Mouse (Mus musculus) heart, embryonic 10.5 days (tissue): ENCODE measurements around the gene Lhfpl2. TPM values are rescaled to one million over a fixed set of nuclear protein-coding genes. Genes with fewer than 3 reads are reported as not detected.
A peak's percentile ranks its signal among the peaks of the same experiment; 100 is the strongest.

Source experiments
- DNase-seq: peaks from one replicate; pipeline ENCODE4 v3.0.0-alpha.2; 2017; ENCODE audit warnings: low spot score
- H3K27ac ChIP-seq: fragments of 300-500 bp; sonication (generic); 2 replicates; pipeline ENCODE4 v1.5.1; 2016; ENCODE audit warnings: mild to moderate bottlenecking
- H3K27me3 ChIP-seq: fragments of 300-500 bp; sonication (generic); 2 replicates; pipeline ENCODE4 v1.6.1; 2016; ENCODE audit warnings: mild to moderate bottlenecking; ENCODE audit not compliant: poor library complexity, insufficient read depth, severe bottlenecking
- H3K36me3 ChIP-seq: fragments of 300-500 bp; sonication (generic); 2 replicates; pipeline ENCODE4 v1.6.1; 2016; ENCODE audit warnings: mild to moderate bottlenecking, moderate library complexity
- H3K4me1 ChIP-seq: fragments of 300-500 bp; sonication (generic); 2 replicates; pipeline ENCODE4 v1.6.1; 2016; ENCODE audit warnings: mild to moderate bottlenecking
- H3K4me3 ChIP-seq: fragments of 300-500 bp; sonication (generic); 2 replicates; pipeline ENCODE4 v1.5.1; 2016; ENCODE audit warnings: mild to moderate bottlenecking, moderate library complexity
- H3K9me3 ChIP-seq: fragments of 300-500 bp; sonication (generic); 2 replicates; pipeline ENCODE4 v1.6.1; 2016; ENCODE audit warnings: mild to moderate bottlenecking, moderate library complexity
- WGBS: fragments of 180-500 bp; shearing (Covaris S2); methylation state at CpG from one replicate; pipeline ENCODE4 v1.1.7; 2016; 5-methylcytosine and 5-hydroxymethylcytosine counted together
- polyA plus RNA-seq: library from polyadenylated mRNA; unstranded; fragments of >200 nt; fragmentation: Nextera tagmentation; extraction: Ambion mirVana; gene quantifications from 2 replicates; pipeline ENCODE4 v1.2.1, GENCODE M21; 2016

The Lhfpl2 gene
- polyA plus RNA-seq, 1 experiment from 2014 or later, result 33.6 TPM

GRCm38 (mm10) chr13:94115476-94115875 lies 57.9 kb downstream of the Lhfpl2 start:
- no peak overlapping the region for H3K4me3 ChIP-seq
- peaks cover 29% of the 10 kb centered on the region for H3K36me3 ChIP-seq
- DNase-seq, result no peak
- H3K27me3 ChIP-seq, result no peaks in the 10 kb centered on the region
- 56% methylated on average over 4 of the region's 4 CpGs for WGBS
- H3K9me3 ChIP-seq, result no peaks in the 10 kb centered on the region
- H3K27ac ChIP-seq, result no peak overlapping the region
- peaks cover 17% of the 10 kb centered on the region; the same call in 1 of the 2 replicates for H3K4me1 ChIP-seq

DNA sequence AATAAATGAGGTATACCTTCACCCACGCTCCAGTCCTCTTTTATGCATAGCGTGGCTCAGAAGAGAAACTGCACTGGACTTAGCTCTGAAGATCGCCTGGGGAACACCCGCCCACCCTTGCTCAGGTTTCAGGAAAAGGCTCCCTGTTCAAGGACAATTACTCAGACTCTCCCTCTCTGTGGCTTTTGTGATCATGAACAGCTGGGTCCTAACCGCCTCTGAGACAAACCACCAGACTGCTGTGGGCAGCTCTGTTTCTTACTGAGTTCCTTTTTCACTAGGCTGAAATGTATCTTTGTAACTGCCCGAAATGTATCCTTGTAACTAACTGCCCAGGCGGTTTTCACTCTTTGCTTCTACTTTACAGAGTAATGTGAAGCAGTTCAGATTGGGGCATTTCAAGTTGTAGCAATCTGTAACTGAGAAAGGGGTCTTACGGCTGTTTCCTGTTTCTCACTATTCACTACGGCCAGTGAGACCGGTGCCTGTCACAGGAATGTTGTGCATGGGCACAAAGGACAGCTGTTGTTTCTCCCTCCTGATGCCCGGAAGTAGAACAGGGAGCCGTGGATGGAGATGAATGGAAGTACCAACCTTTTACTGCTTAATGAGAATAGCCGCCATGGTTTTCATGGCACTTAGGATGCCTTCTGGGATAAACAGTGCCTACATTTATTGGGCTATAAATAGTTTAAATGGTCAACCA lies 59.3 kb downstream of the Lhfpl2 start:
- H3K4me1 ChIP-seq, result peaks cover 17% of the 10 kb centered on the region; the same call in 1 of the 2 replicates
- 62% methylated on average over 13 of the region's 13 CpGs for WGBS
- no peaks in the 10 kb centered on the region for H3K27me3 ChIP-seq
- DNase-seq, result no peak
- no peak overlapping the region for H3K4me3 ChIP-seq
- H3K36me3 ChIP-seq, result peaks cover 32% of the 10 kb centered on the region
- H3K27ac ChIP-seq, result peak overlapping the region; percentile 70; the same call in 1 of the 2 replicates
- H3K9me3 ChIP-seq, result no peaks in the 10 kb centered on the region

DNA sequence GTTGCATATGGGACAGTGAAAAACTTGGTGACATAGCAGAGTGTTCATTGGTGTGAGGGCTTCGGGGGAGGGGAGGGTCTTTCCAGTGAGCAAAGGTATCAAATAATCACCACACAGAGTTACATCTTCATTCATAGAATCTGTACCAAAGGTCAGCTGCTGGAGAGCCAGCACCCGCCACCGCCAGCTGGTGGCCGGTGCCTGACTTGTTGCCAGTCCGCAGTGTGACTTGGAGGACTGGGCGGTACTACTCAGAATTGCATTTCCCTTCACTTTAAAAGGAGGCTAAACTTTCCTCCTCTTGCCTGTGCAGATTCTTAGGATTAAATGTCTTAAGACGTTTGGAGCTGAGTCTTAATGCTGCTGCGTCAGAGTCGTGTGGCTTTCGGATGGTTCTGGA lies 59.9 kb downstream of the Lhfpl2 start:
- WGBS, result 94% methylated on average over 10 of the region's 10 CpGs
- H3K27ac ChIP-seq, result no peak overlapping the region
- H3K9me3 ChIP-seq, result no peaks in the 10 kb centered on the region
- no peaks in the 10 kb centered on the region for H3K27me3 ChIP-seq
- no peak for DNase-seq
- no peak overlapping the region for H3K4me3 ChIP-seq
- H3K4me1 ChIP-seq, result peaks cover 17% of the 10 kb centered on the region; the same call in 1 of the 2 replicates
- H3K36me3 ChIP-seq, result peaks cover 30% of the 10 kb centered on the region

GRCm38 (mm10) chr13:94118091-94118490 lies 60.5 kb downstream of the Lhfpl2 start:
- DNase-seq, result no peak

GRCm38 (mm10) chr13:94119309-94119708 lies 61.7 kb downstream of the Lhfpl2 start:
- WGBS, result 49% methylated on average over 5 of the region's 5 CpGs
- H3K27ac ChIP-seq, result no peak overlapping the region
- no peak overlapping the region for H3K4me3 ChIP-seq
- peaks cover 36% of the 10 kb centered on the region for H3K36me3 ChIP-seq
- no peak for DNase-seq
- H3K9me3 ChIP-seq, result no peaks in the 10 kb centered on the region
- H3K4me1 ChIP-seq, result peaks cover 17% of the 10 kb centered on the region; the same call in 1 of the 2 replicates
- no peaks in the 10 kb centered on the region for H3K27me3 ChIP-seq

More at GRCm38 (mm10) chr13:94118091-94118490, 60.5 kb downstream of the Lhfpl2 start:
- Histone ChIP-seq H3K9me3 (no peaks in the 10 kb centered on the region), H3K27me3 (no peaks in the 10 kb centered on the region), H3K27ac (no peak overlapping the region), H3K36me3 (peaks cover 32% of the 10 kb centered on the region), H3K4me3 (no peak overlapping the region), H3K4me1 (peaks cover 17% of the 10 kb centered on the region; the same call in 1 of the 2 replicates)
- WGBS, result 100% methylated on average over 1 of the region's 1 CpGs

DNA sequence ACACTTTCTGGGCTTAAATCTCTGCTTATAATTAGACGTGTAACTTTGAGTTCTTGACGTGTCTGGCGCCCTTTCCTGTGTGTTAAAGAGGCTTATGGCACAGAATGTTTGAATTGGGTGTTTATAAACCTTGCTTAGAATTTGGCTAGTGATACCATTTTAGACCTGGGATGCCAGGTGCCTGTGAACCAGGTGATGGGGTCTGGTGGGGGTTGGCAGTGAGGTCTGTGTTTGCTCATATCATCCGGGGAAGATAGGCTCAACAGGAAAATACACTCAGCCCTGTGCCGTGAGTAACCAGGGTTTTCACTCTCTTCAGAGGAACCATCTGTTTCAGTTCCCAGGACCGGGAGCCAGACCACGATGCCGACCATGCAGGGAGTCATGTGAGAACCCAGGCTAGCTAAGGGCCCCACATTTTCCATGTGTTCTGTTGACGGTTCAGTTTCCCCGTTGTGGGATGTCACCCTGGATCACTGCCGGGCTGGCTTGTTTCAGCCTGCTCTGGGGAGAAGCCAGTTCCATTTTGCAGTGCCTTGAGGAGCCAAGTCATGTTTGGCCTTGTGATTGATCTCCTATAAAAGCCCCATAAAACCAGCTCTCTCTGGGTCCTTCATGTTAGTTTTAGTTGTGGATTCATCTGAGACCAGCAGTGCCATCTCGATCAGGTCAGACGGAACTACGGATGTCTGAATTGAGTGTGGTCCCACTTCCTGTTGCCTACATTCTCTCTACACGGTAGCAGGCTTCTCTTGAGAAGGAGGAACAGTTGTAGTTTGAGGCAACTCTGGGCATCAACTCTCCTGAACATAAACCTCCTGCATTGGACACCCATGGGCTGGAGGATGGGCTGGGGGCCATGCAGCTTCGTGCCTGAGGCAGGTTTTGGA lies 65.4 kb downstream of the Lhfpl2 start:
- H3K36me3 ChIP-seq, result peaks cover 36% of the 10 kb centered on the region
- DNase-seq, result no peak
- no peaks in the 10 kb centered on the region for H3K9me3 ChIP-seq
- no peak overlapping the region for H3K4me3 ChIP-seq
- H3K27ac ChIP-seq, result no peak overlapping the region
- WGBS, result 84% methylated on average over 16 of the region's 16 CpGs
- no peaks in the 10 kb centered on the region for H3K27me3 ChIP-seq
- H3K4me1 ChIP-seq, result no peaks in the 10 kb centered on the region

GRCm38 (mm10) chr13:94130394-94130793 lies 72.8 kb downstream of the Lhfpl2 start:
- Histone ChIP-seq H3K4me1 (peaks cover 26% of the 10 kb centered on the region), H3K36me3 (no peaks in the 10 kb centered on the region), H3K27ac (no peak overlapping the region), H3K4me3 (no peak overlapping the region), H3K27me3 (no peaks in the 10 kb centered on the region), H3K9me3 (no peaks in the 10 kb centered on the region)
- WGBS, result 44% methylated on average over 7 of the region's 7 CpGs
- no peak for DNase-seq

GRCm38 (mm10) chr13:94131135-94131534 lies 73.5 kb downstream of the Lhfpl2 start:
- Histone ChIP-seq H3K4me1 (peaks cover 34% of the 10 kb centered on the region), H3K4me3 (no peak overlapping the region), H3K27me3 (no peaks in the 10 kb centered on the region), H3K36me3 (no peaks in the 10 kb centered on the region), H3K27ac (peak overlapping the region; percentile 19), H3K9me3 (no peaks in the 10 kb centered on the region)
- no peak for DNase-seq
- 76% methylated on average over 4 of the region's 4 CpGs for WGBS

- peaks cover 39% of the 10 kb centered on the region for H3K4me1 ChIP-seq
- no peaks in the 10 kb centered on the region for H3K27me3 ChIP-seq
Measured at GRCm38 (mm10) chr13:94132187-94132995, 74.8 kb downstream of the Lhfpl2 start.

GRCm38 (mm10) chr13:94134646-94135045 lies 77.0 kb downstream of the Lhfpl2 start:
- no peaks in the 10 kb centered on the region for H3K36me3 ChIP-seq
- no peaks in the 10 kb centered on the region for H3K27me3 ChIP-seq
- DNase-seq, result no peak
- H3K9me3 ChIP-seq, result no peaks in the 10 kb centered on the region
- H3K4me1 ChIP-seq, result peaks cover 40% of the 10 kb centered on the region
- WGBS, result 63% methylated on average over 7 of the region's 7 CpGs
- H3K27ac ChIP-seq, result no peak overlapping the region
- H3K4me3 ChIP-seq, result no peak overlapping the region

More at GRCm38 (mm10) chr13:94132187-94132995, 74.8 kb downstream of the Lhfpl2 start:
- Histone ChIP-seq H3K4me3 (no peak overlapping the region), H3K27ac (no peak overlapping the region), H3K9me3 (no peaks in the 10 kb centered on the region), H3K36me3 (no peaks in the 10 kb centered on the region)
- no peak for DNase-seq
- 73% methylated on average over 13 of the region's 13 CpGs for WGBS

GRCm38 (mm10) chr13:94135180-94135579 lies 77.6 kb downstream of the Lhfpl2 start:
- no peaks in the 10 kb centered on the region for H3K27me3 ChIP-seq
- H3K36me3 ChIP-seq, result no peaks in the 10 kb centered on the region
- peak overlapping the region; percentile 16; the same call in 1 of the 2 replicates for H3K27ac ChIP-seq
- H3K4me1 ChIP-seq, result peaks cover 45% of the 10 kb centered on the region
- WGBS, result 62% methylated on average over 7 of the region's 7 CpGs
- H3K4me3 ChIP-seq, result no peak overlapping the region
- no peak for DNase-seq
- H3K9me3 ChIP-seq, result no peaks in the 10 kb centered on the region

DNA sequence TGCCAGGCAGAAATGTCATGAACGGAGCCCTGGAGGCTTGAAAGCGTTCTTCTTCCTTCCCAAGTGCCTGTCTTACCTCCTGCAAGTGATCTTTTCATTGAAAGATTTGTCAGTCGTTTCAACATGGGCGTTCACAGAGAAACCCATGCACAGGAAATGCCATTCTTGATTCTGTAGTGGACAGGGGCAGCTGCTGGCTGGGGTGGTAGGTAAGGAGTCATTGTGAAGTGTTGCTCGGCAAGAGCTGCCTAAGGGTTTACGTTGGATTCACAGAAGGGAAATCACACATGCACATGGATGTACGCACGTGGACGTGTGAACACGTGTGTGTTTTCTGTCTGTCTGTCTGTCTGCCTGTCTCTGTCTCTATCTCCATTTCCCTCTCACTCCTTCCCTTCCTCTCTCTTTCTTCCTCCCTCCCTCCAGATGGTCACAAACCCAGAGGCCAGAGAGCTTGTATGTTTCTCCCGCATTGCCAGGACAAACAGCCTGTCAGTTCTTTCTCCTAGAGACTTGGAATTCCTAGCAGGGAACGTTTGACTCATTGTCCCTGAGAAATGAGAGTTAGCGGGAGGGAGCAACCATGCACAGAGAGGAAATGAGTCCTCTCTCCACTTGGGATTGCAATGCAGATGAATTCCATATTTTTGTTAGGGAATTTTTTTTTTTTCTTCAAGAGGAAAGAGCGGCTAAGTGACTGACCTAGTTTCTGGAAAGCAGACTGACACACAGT lies 82.3 kb downstream of the Lhfpl2 start:
- H3K27ac ChIP-seq, result 0 out of 2 replicates have a peak overlapping the region, but pooled peaks have one; percentile 2
- no peak for DNase-seq
- 63% methylated on average over 14 of the region's 14 CpGs for WGBS

More for the DNA sequence above, 82.3 kb downstream of the Lhfpl2 start:
- H3K36me3 ChIP-seq, result no peaks in the 10 kb centered on the region
- no peaks in the 10 kb centered on the region; the same call in 1 of the 2 replicates for H3K27me3 ChIP-seq
- H3K4me3 ChIP-seq, result no peak overlapping the region
- H3K9me3 ChIP-seq, result no peaks in the 10 kb centered on the region
- peaks cover 74% of the 10 kb centered on the region for H3K4me1 ChIP-seq
